Mouse (Mus musculus) ZHBTc4 (cell line): ENCODE results near the gene Tgfbr3.

Source experiments
- DNase-seq: peaks from one replicate; pipeline ENCODE4 v3.0.0-alpha.2; 2011; ENCODE audit warnings: low read depth, low spot score

Tgfbr3 gene

DNA sequence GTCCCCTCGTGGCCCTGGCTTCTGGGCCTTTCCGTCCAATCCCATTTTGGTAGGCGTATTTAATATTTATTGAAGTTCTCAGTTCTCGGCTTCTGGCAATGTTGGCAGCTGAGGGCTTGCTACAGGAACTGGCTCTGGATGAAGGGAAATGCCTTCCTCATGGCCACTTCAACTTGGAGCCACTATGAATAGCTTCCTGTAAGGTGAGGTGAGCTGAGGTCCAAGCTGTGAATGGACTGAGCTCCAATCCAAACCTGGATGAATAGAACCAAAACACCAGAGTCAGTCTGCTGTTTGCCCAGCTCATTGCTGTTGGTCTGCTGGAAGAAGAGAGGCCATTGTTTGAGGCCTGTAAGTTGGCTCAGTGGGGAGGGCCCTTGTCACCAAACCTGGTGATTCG, 203.3 kb downstream of the Tgfbr3 start:
- DNase-seq = no peak

DNA sequence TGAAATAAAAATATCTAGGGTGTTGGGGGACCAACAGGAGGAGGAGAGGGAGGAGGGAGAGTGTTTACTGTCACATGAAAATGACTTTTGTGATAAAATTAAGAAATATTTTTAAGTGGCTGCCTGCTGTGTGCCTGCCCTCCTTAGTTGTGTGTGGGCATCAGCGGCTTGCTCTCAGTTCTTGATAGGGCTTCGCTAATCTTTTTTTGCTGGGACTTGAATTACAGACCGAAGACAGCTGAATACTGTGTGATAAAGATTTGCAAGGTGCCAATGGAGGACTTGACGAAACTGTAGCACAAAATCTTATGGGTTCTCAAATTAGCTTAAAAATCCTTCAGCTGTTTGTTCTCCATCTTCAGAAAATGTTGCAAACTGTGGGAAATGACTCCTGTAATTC, 205.0 kb downstream of the Tgfbr3 start:
- DNase-seq = no peak

DNA sequence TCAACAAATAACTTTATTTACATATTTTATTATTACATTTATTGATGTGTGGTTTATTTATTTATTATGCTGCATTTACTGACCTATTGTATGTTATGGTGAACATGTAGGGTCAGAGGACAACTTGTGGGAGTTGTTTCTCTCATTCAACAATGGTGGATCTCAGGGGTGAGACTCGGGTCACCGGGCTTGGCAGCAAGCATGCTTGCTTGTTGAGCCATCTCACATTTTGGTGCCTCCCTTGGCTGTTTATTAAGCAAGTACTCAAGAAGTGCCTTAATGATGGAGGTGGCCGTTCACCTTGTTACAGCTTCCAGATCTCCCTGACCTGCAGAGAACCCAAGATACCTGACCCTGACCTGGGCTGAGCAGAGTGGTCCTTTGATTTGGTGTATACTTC, 207.4 kb downstream of the Tgfbr3 start:
- DNase-seq = no peak

DNA sequence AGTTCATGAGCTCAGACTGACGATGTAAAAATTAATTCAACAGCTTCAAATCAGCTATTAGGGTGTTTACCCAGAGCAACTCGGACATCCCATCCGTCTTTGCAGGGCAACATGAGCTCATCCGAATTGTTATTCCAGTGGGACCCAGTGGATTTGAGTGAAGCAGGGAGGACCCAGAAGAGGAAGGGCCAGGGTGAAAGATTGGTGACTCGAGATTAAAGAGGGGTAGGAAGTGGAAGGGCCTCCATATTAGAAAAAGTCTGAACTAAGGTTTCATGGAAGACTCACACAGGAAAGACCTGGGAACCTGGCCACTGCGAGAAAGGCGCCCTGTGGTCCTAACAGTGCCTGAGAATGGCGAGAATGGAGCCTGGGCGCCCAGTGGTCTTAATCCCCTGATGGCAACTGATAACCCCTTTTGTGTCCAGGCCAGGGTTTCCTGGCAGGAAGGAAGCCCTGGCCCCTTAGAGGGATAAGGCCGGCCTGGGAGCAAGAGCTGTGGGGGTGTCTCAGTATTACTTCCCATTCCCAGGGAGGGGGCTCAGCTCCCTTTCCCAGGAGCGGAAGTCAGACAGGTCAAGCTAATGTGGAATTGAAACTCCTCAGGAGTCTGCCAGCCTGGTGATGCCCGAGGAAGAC, 208.3 kb downstream of the Tgfbr3 start:
- DNase-seq = no peak

DNA sequence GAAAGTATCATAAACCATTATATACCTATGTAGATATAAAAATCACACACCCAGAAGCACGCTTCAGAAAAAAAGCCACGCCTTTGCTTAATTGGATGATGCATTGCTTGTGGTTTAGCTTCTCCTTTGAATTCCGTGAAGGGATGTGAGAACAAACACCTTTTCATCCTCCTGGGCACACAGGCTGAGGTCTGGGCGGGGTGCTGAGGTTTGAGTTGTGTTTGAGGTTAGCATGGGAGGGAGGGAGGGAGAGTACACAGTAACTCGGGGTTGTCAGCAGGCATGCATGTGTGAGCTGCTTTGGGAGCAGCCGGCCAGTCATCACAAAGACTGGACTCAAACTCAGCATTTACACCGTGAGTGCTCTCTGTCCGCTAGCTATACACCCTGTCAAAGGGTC, 209.5 kb downstream of the Tgfbr3 start:
- DNase-seq = no peak

DNA sequence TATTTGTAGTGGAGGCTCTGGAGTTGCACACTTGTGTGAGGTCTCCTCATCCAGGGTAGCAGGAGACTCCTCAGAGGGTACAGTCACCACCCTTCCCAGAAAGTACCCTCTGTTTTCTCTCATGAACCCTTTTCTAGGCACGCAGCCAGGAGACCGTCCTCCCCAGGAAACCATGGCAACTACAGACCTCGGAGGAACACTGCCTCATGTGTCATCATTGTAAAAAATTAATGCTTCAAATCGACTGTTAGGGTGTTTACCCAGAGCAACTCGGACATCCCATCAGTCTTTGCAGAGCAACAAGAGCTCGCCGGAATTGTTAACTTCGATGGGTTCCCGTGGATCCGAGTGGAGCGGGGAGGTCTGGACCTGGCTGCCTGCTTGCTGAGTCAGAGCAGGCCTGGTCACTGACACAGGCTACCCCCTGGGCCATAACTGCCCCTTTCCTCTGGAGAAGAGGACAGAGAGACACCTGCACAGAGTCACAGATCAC, 210.2 kb downstream of the Tgfbr3 start:
- no peak for DNase-seq

DNA sequence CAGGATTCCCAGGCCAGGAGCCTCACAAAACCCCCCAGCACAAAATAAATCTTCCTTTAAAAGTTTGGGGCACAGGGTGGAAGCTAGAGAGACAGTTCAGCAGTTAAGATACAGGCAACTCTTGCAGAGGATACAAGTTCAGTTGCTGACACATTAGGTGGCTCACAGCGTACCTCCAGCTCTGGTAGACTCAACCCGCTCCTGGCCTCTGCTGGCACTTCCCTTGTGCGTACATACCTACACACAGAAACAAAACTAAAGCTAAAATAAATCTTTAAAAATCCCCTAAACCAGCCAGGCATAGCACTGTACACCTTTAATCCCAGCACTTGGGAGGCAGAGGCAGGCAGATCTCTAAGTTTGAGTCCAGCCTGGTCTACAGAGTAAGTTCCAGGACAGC, 211.1 kb downstream of the Tgfbr3 start:
- DNase-seq = no peak

DNA sequence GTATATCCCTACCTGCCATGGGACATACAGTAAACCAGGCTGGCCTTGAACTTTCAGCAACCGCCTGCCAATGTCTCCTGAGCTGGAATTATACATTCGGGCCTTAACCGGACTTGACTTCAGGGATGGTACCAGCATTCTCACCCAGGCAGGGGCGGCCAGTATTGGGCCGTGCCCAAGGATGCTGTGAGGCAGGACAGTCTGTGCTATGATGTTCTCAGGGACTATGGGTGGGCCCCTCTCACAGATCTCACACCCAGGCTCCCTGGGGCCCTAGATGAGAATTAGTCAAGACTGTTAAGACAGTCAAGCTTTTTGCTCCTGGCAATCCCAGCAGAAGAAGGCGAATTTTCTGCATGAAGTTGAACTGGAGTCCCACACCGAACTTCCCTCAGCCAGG, 211.5 kb downstream of the Tgfbr3 start:
- DNase-seq = no peak

DNA sequence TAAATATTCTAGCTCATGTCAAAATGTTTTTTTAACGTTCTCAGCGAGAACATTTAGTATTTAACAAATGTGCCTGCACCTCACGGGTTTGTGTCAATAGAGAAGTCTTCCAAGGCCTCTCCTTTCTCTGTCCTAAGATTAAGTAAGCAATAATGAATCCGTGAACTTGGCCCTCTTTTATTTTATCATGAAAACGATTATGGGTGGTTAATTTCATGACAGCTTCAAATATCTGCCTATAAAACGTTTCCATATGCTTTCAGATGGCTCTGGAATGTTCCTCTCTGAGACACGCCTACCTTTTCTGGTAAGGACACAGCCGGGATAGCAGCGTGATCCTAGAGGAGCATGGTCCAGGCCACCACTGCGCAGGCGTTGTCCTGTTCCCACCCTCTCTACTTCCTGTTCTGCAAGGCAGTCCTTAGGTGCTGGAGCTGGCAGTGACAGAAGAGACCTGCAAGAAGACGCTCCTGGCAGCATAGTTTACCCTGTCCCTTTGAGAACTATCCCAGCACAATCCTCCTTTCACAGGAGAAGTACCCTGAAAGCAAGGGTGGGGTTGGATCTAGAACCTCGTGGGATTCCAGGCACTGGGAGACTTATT, 214.3 kb downstream of the Tgfbr3 start:
- DNase-seq = peak; percentile 62

DNA sequence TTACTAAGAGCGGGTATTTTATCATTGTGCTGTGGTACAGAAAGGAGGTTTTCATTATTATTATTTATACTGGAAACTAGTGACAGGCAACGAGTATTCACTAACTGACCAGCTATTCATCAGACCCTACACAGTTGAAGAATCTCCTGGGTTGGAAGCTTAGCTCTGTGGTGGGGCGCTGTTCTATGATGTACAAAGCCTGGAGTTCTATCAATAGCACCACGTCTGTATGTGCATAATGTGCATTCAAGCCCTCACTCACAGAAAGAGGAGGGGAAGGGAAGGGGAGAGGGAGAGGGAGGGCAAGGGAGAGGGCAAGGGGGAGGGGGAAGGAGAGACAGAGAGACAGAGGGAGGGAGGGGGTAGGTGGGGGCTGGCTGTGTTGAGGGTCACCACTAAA, 215.1 kb downstream of the Tgfbr3 start:
- DNase-seq = no peak

DNA sequence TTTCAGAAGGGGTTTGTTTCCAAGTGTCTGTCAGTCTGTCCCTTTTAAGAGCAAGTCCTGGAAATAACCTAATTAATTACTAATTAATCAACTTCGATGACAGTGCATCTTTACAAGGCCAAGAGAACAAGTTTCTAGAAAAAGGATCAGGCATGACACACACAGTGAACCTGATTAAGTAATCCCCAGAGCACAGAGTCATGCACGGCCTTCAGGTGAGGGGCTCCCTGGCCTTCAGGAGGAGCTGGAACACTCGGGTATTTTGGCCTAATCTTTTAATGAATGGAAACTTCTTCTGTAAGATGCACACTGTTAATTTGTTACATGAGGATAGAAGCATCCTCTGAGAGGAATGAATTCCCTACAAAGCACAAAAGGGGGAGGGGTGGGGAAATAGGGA, 215.9 kb downstream of the Tgfbr3 start:
- DNase-seq = no peak

DNA sequence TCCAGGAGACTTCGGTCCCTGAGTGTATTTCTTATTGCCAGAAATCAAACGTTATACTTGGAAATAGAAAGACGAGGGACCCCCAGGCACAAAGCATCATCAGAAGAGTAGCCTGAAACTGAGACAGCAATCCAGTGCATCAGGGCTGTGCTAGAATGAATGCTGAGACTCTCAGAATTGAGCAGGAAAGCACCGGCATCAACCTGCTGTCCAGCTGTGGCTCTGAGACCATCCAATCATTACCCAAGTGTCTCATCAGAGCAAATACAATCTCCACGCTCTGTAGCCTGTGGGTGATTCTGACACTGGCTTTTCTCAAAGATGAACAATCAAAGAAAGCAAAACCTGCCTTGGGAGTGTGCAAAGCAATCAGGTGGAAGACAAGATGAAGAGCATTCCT, 221.3 kb downstream of the Tgfbr3 start:
- DNase-seq = no peak

DNA sequence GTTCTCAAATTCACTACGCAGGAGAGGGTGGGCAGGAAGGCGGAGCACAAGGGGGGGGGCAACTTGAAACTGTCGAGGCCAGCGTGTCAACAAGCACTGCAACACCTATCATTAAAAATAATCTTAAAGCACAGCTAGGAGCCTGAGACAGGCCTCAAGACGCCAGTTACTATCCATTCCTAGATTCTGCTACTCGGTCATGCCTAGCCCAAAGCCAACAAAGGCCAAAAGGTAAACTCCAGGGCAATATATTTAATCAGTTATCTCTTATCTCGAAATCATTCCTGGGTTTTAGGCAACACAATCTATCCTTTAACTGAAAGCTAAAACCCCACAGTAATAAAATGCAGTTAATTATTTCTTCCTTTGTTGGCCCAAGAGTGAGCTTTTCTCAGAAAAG, 221.9 kb downstream of the Tgfbr3 start:
- no peak for DNase-seq

DNA sequence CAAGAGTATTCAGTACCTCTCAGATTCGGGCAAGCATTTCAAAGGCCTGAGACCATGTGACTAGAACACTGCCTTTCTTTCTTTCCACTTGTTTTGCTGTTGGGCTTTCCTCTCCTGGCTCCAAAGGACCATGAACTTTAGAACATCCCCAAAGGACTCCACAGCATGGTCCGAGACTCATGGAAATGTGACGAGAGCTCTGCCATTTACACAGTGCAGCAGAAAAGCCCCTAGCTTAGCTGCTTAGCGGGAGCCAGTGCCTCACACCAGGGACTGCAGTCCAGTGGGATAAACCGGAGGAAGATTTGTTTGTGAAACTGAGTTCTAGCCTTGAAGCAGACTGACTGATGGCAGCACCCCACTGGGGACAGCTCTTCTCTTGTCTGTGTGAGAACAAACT, 224.5 kb downstream of the Tgfbr3 start:
- DNase-seq = no peak

DNA sequence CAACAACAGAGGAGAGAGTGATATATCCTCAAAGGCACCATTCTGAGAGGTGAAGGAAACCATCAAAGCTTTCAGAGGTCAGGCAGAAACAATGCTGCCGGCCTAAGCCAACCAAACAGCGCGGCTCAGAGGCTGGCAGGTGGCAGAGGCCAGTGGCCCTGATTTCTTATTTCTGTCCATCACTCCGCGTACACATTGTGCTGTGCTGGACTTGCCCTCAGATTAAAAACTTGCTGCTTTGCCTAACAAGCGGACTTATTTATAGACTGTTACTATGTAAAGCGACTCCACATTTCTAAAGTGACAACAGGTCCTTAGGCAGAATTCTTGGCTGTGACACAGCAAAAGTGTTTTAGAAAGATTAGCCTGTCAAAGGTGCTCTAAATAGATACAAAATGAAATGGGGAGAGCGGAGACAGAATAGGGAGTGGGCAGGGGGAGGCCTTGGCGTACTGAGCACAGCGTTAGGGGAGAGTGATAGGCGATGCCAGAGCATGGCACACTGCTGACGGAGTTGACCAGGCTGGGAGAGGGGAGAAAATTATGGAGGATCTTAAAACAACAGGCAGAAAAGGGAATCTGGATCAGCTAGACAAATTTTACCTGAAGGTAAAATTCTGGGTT, 227.1 kb downstream of the Tgfbr3 start:
- no peak for DNase-seq

DNA sequence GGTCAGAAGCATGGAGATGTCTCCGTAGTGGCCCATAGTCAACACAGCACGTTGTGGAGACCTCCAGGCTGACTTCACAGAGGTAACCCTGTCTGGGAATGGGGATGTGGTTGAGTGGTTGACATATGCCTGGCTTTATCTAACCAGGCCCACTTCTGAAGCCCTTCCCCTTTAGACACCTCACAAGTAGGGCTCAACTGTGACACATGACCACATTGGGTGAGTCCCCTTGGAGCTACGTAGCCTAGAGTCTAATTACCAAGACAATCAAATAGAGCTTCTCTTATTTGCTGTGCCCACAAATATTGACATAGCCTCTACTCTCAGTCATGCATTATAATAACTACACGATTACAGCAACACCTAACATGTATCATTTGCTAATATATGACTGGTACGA, 229.9 kb downstream of the Tgfbr3 start:
- no peak for DNase-seq

DNA sequence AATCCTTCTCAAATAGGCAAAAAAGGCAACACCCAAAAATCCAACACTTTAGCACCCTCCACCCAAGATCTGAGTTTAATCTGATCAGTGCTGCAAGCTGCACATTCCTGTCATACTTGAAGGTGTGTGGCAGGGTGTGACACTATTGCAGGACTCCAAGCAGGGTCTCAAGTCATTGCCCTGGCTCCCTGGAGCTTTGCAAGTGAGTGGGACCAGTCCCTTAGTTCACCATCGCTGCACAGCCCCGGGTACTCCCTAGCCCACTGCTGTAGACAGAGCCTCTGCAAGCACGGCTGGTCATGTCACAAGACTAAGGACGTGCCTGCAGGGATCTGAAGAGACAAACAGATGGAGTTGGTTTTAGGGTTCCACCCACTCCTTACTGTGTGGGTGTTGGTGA, 230.8 kb downstream of the Tgfbr3 start:
- DNase-seq = peak; percentile 63
